Mouse (Mus musculus): Measurements from ENCODE around the gene Nudt22.

Gene Nudt22

GRCm38 (mm10) chr19:6975537-6976521, 20.1 kb downstream of the Nudt22 start, which contains the start of gene Plcb3:
Plcb3 (minus strand) TSS chr19:6976470.
- DNase-seq = peak; percentile 60

GRCm38 (mm10) chr19:6974211-6975205, 21.4 kb downstream of the Nudt22 start, which contains the start of gene Ppp1r14b:
Ppp1r14b (plus strand) TSS chr19:6974968.
- DNase-seq = peak; percentile 80

GRCm38 (mm10) chr19:6973581-6974190, 22.2 kb downstream of the Nudt22 start:
- DNase-seq = no peak

DNA sequence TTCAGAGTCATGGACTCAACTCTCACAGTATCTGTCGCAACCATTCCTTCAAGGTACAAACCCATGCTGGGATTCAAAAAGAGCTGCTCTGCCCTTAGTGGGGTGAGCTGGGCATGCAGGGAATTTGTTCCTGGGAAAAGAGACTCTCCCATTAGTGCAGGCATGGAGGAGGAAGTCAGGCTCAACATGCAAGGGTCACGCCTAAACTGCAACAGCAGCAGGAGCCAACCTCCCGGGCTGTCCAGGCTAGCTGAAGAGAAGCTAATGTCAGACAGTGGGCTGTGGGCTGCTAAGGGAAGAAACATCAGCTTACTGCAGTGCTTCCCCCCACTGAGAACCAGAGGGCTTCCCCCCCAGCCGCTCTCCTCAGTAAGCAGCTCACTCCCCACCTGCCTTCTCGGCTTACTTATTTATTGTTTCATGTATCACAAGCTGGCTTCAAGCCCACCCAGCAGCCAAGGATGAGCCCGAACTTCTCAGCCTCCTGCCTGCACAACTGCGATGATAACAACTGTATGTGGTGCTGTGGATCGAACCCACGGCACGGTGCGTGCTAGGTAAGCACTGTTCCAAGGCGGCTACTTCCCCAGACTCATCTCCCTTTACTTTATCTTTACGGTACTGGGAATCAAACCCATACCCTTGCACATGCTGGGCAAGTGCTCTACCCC, 23.5 kb downstream of the Nudt22 start:
- DNase-seq = no peak

DNA sequence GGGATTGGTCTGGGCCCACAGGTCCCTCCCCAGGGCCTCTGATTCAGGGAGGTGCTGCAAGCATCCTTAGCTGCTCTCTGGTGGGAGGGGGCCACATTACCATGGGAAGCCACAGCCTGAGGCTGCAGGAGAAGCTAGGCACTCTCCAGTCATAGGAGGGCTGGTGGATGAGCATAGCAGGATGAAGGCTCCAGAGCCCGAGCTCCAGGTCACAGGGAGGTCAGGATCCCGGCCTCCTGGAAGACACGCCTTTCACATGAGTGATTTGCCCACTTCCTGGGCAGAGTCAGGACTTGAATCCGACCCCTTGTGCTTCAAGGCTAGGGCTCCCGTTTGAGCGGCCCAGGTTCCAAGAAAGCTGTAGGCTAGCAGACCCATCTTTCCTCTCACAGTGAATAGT, 24.3 kb downstream of the Nudt22 start:
- DNase-seq = no peak

DNA sequence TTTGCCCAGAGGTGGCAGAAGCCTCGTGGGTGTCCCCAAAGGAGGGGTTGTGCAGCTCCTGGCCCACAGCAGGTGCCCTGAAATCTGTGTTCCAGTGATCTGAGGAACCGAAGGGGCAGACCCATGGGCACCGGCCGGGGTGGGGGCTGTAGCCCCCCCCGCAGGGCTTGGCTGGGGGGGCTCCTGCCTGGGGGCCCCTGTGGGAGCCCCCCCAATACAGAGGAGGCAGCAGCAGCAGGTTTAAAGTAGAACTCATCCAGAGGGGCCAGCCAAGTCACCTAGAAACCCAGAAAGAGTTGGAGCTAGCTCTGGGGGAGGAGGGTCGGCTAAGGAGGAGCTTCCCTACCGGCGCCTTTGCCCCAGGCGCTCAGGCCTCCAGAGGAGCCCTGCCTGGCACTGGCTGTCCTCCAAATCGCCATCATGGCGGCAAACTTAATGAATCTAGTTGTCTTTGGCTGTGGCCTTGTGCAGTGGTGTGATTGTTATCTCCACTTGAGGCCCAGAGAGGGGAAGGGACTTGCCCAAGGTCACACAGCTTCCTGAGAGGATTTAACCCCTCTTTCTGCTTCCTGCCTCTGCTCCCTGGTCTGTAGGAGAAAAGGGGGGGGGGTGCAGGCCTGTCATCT, 25.3 kb downstream of the Nudt22 start:
- no peak for DNase-seq

- peak; percentile 59 for DNase-seq
These were observed 26.1 kb downstream of the Nudt22 start for GRCm38 (mm10) chr19:6969665-6970381.

GRCm38 (mm10) chr19:6969291-6969664, 26.6 kb downstream of the Nudt22 start:
- DNase-seq = no peak

- no peak for DNase-seq
These were observed 27.2 kb downstream of the Nudt22 start for GRCm38 (mm10) chr19:6968491-6969271.

DNA sequence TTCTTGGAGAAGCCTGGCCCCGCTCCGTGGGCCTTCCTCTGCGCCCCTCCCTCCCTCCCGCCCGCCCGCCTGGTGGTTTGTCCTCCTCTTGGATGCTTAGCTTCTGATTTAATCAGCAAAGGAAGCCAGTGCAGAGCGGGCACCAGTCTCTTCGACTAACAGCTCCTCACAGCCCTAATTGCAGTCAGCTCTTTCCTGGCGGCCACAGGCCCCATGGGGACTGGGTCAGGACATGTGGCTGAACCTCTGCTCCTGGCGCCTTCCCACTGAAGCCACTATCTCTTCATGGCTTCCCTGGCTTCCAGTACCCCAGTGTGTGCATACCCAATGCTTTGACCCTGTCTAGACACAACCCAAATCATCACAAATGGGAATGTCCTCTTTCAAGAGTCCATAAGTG, 39.5 kb downstream of the Nudt22 start:
- no peak for DNase-seq

DNA sequence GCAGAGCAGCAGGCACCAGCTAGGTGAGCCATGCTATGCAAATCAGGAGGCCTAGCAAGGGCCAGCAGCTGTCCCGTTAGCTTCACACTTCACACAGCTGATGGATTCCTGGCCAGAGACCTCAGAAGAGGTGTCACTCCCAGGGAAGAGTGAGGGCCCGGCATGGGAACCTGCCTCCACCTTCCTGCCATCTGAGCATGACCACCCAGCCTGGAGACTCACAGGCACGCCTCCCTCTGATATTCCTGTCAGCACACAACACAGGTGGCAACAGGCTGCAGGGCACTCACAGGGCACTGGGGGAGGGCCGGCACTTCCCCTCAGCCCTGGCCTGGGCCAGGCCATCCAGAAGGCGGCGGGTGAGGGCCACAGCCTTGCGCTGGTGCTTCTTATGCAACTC, 40.5 kb downstream of the Nudt22 start:
- no peak for DNase-seq

DNA sequence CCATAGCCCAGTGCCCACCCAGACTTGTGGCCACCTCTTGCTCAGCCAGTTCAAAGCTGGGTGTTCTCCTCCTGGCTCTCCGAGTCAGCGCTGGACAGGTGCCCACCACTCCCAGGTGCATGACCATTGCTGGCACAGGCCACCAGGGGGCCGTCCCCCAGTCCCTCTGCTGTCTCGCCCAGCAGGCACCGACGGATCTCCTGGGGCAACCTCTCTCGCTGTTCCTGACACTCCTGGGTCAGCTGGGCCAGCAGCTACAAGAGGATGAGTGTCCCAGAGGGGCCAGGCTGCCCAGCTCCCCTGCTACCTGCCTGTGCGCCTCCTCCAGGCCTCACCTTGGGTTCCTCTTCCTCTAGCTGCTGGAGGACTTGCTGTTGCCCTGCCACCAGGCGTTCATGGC, 41.9 kb downstream of the Nudt22 start:
- DNase-seq = no peak

- no peak for DNase-seq
These were observed 43.2 kb downstream of the Nudt22 start for GRCm38 (mm10) chr19:6952712-6953037.

GRCm38 (mm10) chr19:6951994-6952711, 43.8 kb downstream of the Nudt22 start:
- peak; percentile 67 for DNase-seq

- peak; percentile 82 for DNase-seq
These were observed 44.4 kb downstream of the Nudt22 start for GRCm38 (mm10) chr19:6951381-6951968.

- DNase-seq = peak; percentile 52
These were observed 45.2 kb downstream of the Nudt22 start for GRCm38 (mm10) chr19:6950613-6951153.

DNA sequence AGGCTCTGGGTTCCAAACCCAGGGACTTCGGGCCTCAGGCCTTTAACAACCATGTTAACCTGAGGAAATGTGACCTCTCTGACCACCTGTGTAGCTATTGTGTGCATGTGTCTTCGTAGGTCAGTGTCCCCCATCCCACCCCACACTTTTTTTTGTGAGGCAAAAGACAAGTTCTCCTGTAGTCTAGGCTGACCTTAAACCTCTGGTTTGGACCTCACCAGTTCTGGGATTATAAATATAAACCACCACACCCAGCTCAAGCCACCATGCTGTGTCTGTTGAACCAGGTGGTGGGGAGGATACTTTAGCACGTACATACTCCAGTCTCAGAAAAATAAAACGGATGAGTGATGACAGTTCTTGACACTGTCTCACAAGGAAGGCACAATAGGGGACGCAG, 46.0 kb downstream of the Nudt22 start:
- no peak for DNase-seq

DNA sequence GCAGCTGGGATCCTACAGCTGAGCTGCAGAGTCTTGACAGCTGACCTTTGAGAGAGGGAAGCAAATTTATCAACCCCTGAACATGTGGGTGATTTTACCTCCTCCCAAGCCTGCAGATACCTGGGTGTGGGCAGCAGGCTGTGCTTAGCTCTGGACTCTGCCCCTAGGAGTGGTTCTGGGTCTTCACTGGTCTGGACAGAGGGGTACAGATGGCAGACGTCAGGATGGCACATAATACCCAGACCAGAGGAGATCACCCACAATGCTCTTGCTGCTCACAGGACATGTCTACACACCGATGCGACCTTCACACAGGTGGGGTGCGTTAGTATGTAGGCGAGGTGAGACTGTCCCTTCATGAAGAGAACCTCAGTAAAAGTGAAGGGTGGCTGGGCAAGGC, 46.4 kb downstream of the Nudt22 start:
- DNase-seq = no peak

DNA sequence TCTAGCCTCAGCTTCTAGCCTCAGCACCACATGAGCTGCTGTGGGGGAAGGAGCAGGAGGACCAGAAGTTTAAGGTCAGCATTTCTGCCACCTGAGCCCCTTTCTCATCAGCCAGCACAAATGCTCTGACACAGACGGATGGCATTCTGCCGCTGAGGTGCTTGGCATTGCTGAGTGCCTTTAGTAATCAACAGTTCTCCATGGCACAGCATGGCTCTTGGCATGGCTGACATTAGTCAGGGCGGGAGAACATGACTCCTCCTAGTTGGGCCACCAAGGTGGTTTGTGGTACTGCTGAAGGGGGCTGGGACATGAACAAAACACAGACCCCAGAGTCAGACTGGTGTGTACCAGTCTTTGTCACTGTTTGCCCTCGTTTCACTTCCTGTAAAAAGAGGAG, 47.7 kb downstream of the Nudt22 start:
- no peak for DNase-seq
